Mouse (Mus musculus) hindbrain, embryonic 12.5 days (tissue): ENCODE data around the gene AC170998.1. TPM values are rescaled to one million over a fixed set of nuclear protein-coding genes. Genes with fewer than 3 reads are reported as not detected.

Experiments used
- ATAC-seq: fragments of 200-750 bp; cut with Nextera tagmentation; 2 replicates; pipeline ENCODE4 v1.8.0; 2017; ENCODE audit warnings: moderate TSS enrichment; ENCODE audit not compliant: low FRiP score
- H3K27ac ChIP-seq: fragments of 300-500 bp; sonication (generic); 2 replicates; pipeline ENCODE4 v1.5.1; 2016; ENCODE audit warnings: mild to moderate bottlenecking
- H3K27me3 ChIP-seq: fragments of 300-500 bp; sonication (generic); 2 replicates; pipeline ENCODE4 v1.6.1; 2016; ENCODE audit warnings: mild to moderate bottlenecking
- H3K36me3 ChIP-seq: fragments of 300-500 bp; sonication (generic); 2 replicates; pipeline ENCODE4 v1.6.1; 2016; ENCODE audit warnings: mild to moderate bottlenecking
- H3K4me1 ChIP-seq: fragments of 300-500 bp; sonication (generic); 2 replicates; pipeline ENCODE4 v1.6.1; 2016
- H3K4me2 ChIP-seq: fragments of 300-500 bp; sonication (generic); replicated peaks from 2 replicates; pipeline ENCODE4 v1.6.1; 2016; ENCODE audit warnings: mild to moderate bottlenecking
- H3K4me3 ChIP-seq: fragments of 300-500 bp; sonication (generic); 2 replicates; pipeline ENCODE4 v1.5.1; 2016; ENCODE audit warnings: mild to moderate bottlenecking
- H3K9ac ChIP-seq: fragments of 300-500 bp; sonication (generic); 2 replicates; pipeline ENCODE4 v1.6.1; 2016; ENCODE audit warnings: mild to moderate bottlenecking, moderate library complexity
- H3K9me3 ChIP-seq: fragments of 300-500 bp; sonication (generic); replicated peaks from 2 replicates; pipeline ENCODE4 v1.6.1; 2016; ENCODE audit warnings: mild to moderate bottlenecking
- WGBS: fragments of 180-500 bp; shearing (Covaris S2); methylation state at CpG from one replicate; pipeline ENCODE4 v1.1.7; 2016; 5-methylcytosine and 5-hydroxymethylcytosine counted together
- polyA plus RNA-seq: library from polyadenylated mRNA; unstranded; fragments of >200 nt; fragmentation: Nextera tagmentation; extraction: Ambion mirVana; gene quantifications from 2 replicates; pipeline ENCODE4 v1.2.1, GENCODE M21; 2016

Gene AC170998.1
- 3.2 and 3.5 TPM in 2 replicates for polyA plus RNA-seq

GRCm38 (mm10) chr17:28725783-28726182, at the start of gene AC170998.1:
TSS of gene AC170998.1 (plus strand) at chr17:28726083.
- Histone ChIP-seq H3K27ac (no peak within 1 kb of the TSS), H3K27me3 (no peaks in the 10 kb centered on the region), H3K9me3 (no peaks in the 10 kb centered on the region), H3K4me3 (no peak within 1 kb of the TSS), H3K36me3 (peaks cover 72% of the 10 kb centered on the region), H3K4me2 (no peak within 1 kb of the TSS), H3K4me1 (no peaks in the 10 kb centered on the region), H3K9ac (no peak within 1 kb of the TSS)
- WGBS: 95% methylated on average over 4 of the region's 4 CpGs
- ATAC-seq: no peak

DNA sequence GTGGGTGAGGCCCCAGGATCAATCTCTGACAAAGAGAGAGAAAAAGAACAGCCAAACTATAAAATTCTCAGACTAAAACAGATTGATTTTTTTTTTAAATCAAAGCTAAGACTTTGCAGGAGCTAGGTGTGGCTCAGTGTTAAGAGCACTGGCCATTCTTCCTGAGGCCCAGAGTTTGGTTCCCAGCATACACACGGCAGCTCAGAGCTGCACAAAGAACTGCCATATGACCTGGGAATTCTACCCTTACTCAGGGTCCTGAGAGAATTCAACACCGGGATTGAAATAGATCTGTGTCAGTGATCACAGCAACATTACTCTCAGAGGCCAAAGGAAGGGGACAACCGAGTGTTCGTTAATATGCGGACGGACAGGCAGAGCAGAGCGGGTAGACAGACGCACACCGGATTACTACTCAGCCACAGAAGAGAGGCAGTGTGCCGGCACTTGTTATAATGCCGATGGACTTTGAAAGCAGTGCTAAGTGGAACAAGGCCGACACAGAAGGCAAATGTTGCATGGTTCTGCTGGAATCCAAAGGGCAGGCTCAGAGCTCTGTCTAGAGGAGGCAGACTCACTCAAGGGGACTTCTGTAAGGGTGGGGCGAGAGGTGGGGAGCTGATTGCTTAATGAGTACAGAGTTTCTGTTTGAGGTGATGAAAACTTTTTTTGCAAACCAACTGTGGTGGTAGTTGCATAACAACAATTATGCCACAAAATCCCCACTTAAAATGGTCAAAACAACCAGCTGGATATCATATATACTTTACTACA, 43.4 kb upstream of the AC170998.1 start:
- WGBS: 81% methylated on average over 13 of the region's 13 CpGs
- Histone ChIP-seq H3K9ac (no peak overlapping the region), H3K9me3 (no peaks in the 10 kb centered on the region), H3K27me3 (no peaks in the 10 kb centered on the region), H3K4me3 (no peak overlapping the region), H3K36me3 (no peaks in the 10 kb centered on the region), H3K27ac (no peak overlapping the region), H3K4me1 (no peaks in the 10 kb centered on the region), H3K4me2 (no peak overlapping the region)
- no peak for ATAC-seq

- Histone ChIP-seq H3K27ac (no peak overlapping the region), H3K9ac (no peak overlapping the region), H3K4me3 (no peak overlapping the region), H3K27me3 (peaks cover 4% of the 10 kb centered on the region; the same call in 1 of the 2 replicates), H3K4me2 (no peak overlapping the region), H3K4me1 (no peaks in the 10 kb centered on the region), H3K9me3 (no peaks in the 10 kb centered on the region), H3K36me3 (no peaks in the 10 kb centered on the region)
- ATAC-seq: no peak
- 30% methylated on average over 1 of the region's 1 CpGs for WGBS
Measured at GRCm38 (mm10) chr17:28683601-28684000, 42.3 kb upstream of the AC170998.1 start.

DNA sequence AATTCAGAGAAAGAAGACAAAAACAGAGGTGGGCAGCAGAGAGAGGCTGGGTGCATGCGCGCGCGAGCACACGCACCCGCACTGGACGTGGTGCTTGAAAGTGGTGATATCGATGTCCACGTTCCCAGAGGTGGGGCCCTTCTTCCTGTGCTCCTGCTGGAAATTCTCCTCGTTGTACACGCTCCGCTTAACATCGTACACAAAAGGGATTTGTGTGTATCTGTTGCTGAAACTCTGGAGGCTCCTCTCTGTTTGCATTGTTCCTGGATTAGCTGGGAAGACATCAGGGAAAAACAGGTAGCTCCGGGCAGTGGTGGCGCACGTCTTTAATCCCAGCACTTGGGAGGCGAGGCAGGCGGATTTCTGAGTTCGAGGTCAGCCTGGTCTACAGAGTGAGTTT, 41.3 kb upstream of the AC170998.1 start:
- Histone ChIP-seq H3K4me2 (no peak overlapping the region), H3K4me3 (no peak overlapping the region), H3K27ac (no peak overlapping the region), H3K9ac (no peak overlapping the region), H3K36me3 (no peaks in the 10 kb centered on the region), H3K4me1 (peaks cover 5% of the 10 kb centered on the region), H3K27me3 (peaks cover 11% of the 10 kb centered on the region), H3K9me3 (no peaks in the 10 kb centered on the region)
- WGBS: 76% methylated on average over 19 of the region's 19 CpGs
- ATAC-seq: no peak

GRCm38 (mm10) chr17:28687354-28687753, 38.5 kb upstream of the AC170998.1 start:
- H3K36me3 ChIP-seq: no peaks in the 10 kb centered on the region
- no peaks in the 10 kb centered on the region for H3K9me3 ChIP-seq
- H3K4me1 ChIP-seq: peaks cover 12% of the 10 kb centered on the region
- H3K4me2 ChIP-seq: no peak overlapping the region
- ATAC-seq: no peak
- H3K27me3 ChIP-seq: peaks cover 11% of the 10 kb centered on the region
- no peak overlapping the region for H3K27ac ChIP-seq
- 46% methylated on average over 4 of the region's 4 CpGs for WGBS
- no peak overlapping the region for H3K4me3 ChIP-seq
- no peak overlapping the region for H3K9ac ChIP-seq

GRCm38 (mm10) chr17:28689586-28690283, 36.1 kb upstream of the AC170998.1 start, which contains the start of gene Slc26a8:
TSS of gene Slc26a8 (minus strand) at chr17:28690233.
- H3K9me3 ChIP-seq: no peaks in the 10 kb centered on the region
- no peak for ATAC-seq
- peaks cover 11% of the 10 kb centered on the region for H3K27me3 ChIP-seq
- peak within 1 kb of the TSS; percentile 98 for H3K27ac ChIP-seq
- H3K4me3 ChIP-seq: peak within 1 kb of the TSS; percentile 99
- peak within 1 kb of the TSS; percentile 75 for H3K4me2 ChIP-seq
- no peaks in the 10 kb centered on the region for H3K36me3 ChIP-seq
- WGBS: 8% methylated on average over 40 of the region's 40 CpGs
- peaks cover 30% of the 10 kb centered on the region for H3K4me1 ChIP-seq
- peak within 1 kb of the TSS; percentile 97 for H3K9ac ChIP-seq

GRCm38 (mm10) chr17:28690776-28691686, 34.9 kb upstream of the AC170998.1 start, which contains the start of gene Mapk14:
TSS of gene Mapk14 (plus strand) at chr17:28691329.
- under 1% methylated on average over 81 of the region's 86 CpGs for WGBS
- ATAC-seq: peak; percentile 95

DNA sequence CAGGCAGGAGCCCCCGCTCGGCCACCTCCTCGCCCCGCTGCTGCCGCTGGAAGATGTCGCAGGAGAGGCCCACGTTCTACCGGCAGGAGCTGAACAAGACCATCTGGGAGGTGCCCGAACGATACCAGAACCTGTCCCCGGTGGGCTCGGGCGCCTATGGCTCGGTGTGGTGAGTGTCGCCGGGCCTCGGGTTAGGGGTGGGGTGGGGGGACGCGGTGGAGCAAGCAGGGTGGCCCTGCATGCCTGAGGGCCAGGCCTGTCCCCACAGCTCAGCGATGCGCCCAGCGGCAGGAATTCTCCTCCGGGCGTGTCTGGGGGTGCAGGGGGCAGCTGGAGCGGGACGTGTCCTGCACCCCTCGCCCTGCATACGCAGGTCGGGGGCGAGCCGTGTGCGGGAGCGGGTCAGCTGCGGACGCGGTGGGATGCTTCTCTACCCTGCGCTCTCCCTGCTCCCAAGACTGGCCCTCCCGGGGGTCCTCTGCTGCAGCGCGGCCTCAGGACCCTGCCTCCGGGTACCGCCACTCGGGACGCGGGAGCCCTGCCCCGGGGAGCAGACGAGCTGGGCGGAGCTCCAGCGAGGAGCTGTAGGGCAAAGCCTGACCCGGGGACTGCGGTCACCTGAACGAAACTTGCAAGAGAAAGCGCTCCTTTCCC, 34.1 kb upstream of the AC170998.1 start:
- Histone ChIP-seq H3K9ac (peak overlapping the region; percentile 97), H3K36me3 (no peaks in the 10 kb centered on the region), H3K4me3 (peak overlapping the region; percentile 99), H3K9me3 (no peaks in the 10 kb centered on the region), H3K27me3 (peaks cover 11% of the 10 kb centered on the region), H3K27ac (peak overlapping the region; percentile 98), H3K4me1 (peaks cover 30% of the 10 kb centered on the region), H3K4me2 (peak overlapping the region; percentile 67)
- WGBS: 1% methylated on average over 50 of the region's 53 CpGs
- peak; percentile 66 for ATAC-seq

More at GRCm38 (mm10) chr17:28690776-28691686, 34.9 kb upstream of the AC170998.1 start, which contains the start of gene Mapk14:
- Histone ChIP-seq H3K4me1 (peaks cover 30% of the 10 kb centered on the region), H3K4me2 (peak within 1 kb of the TSS; percentile 67), H3K27ac (peak within 1 kb of the TSS; percentile 98), H3K27me3 (peaks cover 11% of the 10 kb centered on the region), H3K4me3 (peak within 1 kb of the TSS; percentile 99), H3K9me3 (no peaks in the 10 kb centered on the region), H3K36me3 (no peaks in the 10 kb centered on the region), H3K9ac (peak within 1 kb of the TSS; percentile 97)

- peak overlapping the region; percentile 98; the same call in 1 of the 2 replicates for H3K27ac ChIP-seq
- ATAC-seq: no peak
- peaks cover 11% of the 10 kb centered on the region for H3K27me3 ChIP-seq
- no peaks in the 10 kb centered on the region for H3K36me3 ChIP-seq
- peak overlapping the region; percentile 99 for H3K4me3 ChIP-seq
- WGBS: under 1% methylated on average over 18 of the region's 18 CpGs
- no peaks in the 10 kb centered on the region for H3K9me3 ChIP-seq
- H3K4me1 ChIP-seq: peaks cover 33% of the 10 kb centered on the region
- peak overlapping the region; percentile 67 for H3K4me2 ChIP-seq
- H3K9ac ChIP-seq: peak overlapping the region; percentile 97
Measured at GRCm38 (mm10) chr17:28692341-28692710, 33.6 kb upstream of the AC170998.1 start.

DNA sequence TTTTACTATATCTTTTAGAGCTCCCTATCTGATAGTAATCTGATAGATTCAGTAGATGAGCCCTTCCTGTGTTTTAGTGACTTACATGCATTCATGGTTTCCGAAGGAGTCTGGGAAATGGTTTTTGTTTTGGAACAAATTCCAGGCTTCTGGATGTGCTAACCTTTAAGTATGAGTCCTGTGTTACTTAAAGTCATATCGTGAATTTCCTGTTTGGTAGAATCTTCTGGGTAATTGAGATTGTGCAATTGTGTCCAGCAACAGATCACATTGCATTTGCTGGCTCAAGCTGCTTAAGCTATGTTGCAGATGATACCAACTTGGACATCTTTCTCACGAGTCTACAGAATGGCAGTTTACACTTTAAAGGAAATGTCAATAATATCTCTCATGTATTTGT, 32.8 kb upstream of the AC170998.1 start:
- Histone ChIP-seq H3K36me3 (no peaks in the 10 kb centered on the region), H3K27me3 (peaks cover 11% of the 10 kb centered on the region), H3K9ac (peak overlapping the region; percentile 97; the same call in 1 of the 2 replicates), H3K4me2 (peak overlapping the region; percentile 67), H3K27ac (no peak overlapping the region), H3K9me3 (no peaks in the 10 kb centered on the region), H3K4me3 (peak overlapping the region; percentile 99), H3K4me1 (peaks cover 40% of the 10 kb centered on the region)
- ATAC-seq: no peak
- WGBS: 59% methylated on average over 3 of the region's 3 CpGs

- H3K4me1 ChIP-seq: peaks cover 44% of the 10 kb centered on the region
Measured at GRCm38 (mm10) chr17:28694078-28694477, 31.8 kb upstream of the AC170998.1 start.

More at GRCm38 (mm10) chr17:28694078-28694477, 31.8 kb upstream of the AC170998.1 start:
- 73% methylated on average over 2 of the region's 2 CpGs for WGBS
- H3K27ac ChIP-seq: no peak overlapping the region
- H3K36me3 ChIP-seq: no peaks in the 10 kb centered on the region
- peaks cover 5% of the 10 kb centered on the region for H3K27me3 ChIP-seq
- H3K9me3 ChIP-seq: no peaks in the 10 kb centered on the region
- no peak overlapping the region for H3K4me2 ChIP-seq
- H3K9ac ChIP-seq: no peak overlapping the region
- ATAC-seq: no peak
- H3K4me3 ChIP-seq: no peak overlapping the region
